Mouse (Mus musculus): ENCODE measurements at regions not wholly inside any gene's neighbourhood (a gene's known extent, or its start where the extent isn't known, plus 50 kb on each side); places are given as distances from the start of the nearest gene placed in this dataset.

DNA sequence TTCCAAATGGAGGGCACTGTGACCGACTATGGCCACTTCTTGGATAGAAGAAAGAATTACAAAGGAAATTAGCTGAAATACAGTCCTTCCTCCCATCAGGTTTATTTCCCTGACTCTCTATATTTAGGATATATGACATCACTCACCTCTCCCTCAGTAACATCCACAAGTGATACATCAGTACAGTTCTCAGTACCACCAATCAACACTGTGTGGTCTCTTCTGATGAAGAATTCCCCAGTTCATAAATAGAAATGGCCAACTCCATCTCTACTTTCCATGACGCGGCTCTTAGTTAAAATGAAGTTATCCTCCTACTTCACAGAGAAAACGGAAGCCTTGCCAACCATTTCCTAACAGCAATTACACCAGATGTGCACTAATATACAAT lies 208.3 kb upstream of the Dio2 start:
- no peak for DNase-seq (ENCODE audit: extremely low spot score in 1 of 2, low spot score in 2 of 2)
- no peak for TF ChIP-seq CTCF (IDR thresholded peaks at IDR 0.05)
- Histone ChIP-seq H3K27ac (no peak overlapping the region), H3K4me3 (no peak overlapping the region)
- intact Hi-C loops (cut with DNase I): no loop called here

GRCm38 (mm10) chr12:90945743-90946527 lies 207.7 kb upstream of the Dio2 start:
- no peak for TF ChIP-seq CTCF (IDR thresholded peaks at IDR 0.05)
- no peak for DNase-seq (ENCODE audit: extremely low spot score in 1 of 2, low spot score in 2 of 2)
- intact Hi-C loops (cut with DNase I): no loop called here
- Histone ChIP-seq H3K27ac (no peak overlapping the region), H3K4me3 (no peak overlapping the region)

- Histone ChIP-seq H3K27ac (no peak overlapping the region), H3K4me3 (no peak overlapping the region)
- TF ChIP-seq CTCF (IDR thresholded peaks at IDR 0.05): no peak
- DNase-seq (ENCODE audit: extremely low spot score in 1 of 2, low spot score in 2 of 2): no peak
- intact Hi-C loops (cut with DNase I): no loop called here
Observed at GRCm38 (mm10) chr12:90932684-90933083, 194.4 kb upstream of the Dio2 start.

- intact Hi-C loops (cut with DNase I): no loop called here
- TF ChIP-seq CTCF (IDR thresholded peaks at IDR 0.05): no peak
- no peak overlapping the region for H3K27ac ChIP-seq
- H3K4me3 ChIP-seq: no peak overlapping the region
- no peak for DNase-seq (ENCODE audit: extremely low spot score in 1 of 2, low spot score in 2 of 2)
Observed at GRCm38 (mm10) chr12:90932201-90932600, 194.0 kb upstream of the Dio2 start.

DNA sequence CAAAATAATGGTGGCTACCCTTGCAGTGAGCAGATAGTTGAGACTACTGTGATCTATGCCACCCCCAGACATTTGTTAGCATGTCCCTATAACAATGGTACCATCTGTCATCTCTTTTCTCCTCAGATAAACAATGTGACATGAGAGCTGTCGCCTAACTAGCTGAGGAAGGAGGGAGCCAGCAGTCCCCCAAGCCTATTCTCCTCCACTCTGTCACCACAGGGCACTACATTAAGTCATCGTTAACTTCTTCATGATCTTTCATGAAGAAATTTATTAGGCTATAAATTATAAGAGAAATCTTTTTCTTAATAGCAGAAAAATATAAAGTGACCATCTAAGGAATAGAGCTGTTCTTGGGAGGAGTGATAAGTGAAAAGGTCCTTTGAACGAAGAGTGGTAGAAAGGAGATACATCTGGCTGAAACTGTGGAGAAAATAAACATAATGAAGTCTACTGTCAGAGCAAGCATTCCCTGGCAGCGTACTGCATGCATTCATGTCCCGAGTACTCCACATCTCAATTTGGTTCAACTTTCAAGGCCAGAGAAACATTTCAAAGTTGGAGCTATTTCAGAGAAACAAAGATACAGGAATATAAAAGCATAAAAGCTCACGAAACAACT lies 192.0 kb upstream of the Dio2 start:
- Histone ChIP-seq H3K27ac (no peak overlapping the region), H3K4me3 (no peak overlapping the region)
- no peak for TF ChIP-seq CTCF (IDR thresholded peaks at IDR 0.05)
- no peak for DNase-seq (ENCODE audit: extremely low spot score in 1 of 2, low spot score in 2 of 2)
- intact Hi-C loops (cut with DNase I): no loop called here

GRCm38 (mm10) chr12:90923603-90924002 lies 185.4 kb upstream of the Dio2 start:
- no peak for DNase-seq (ENCODE audit: extremely low spot score in 1 of 2, low spot score in 2 of 2)
- intact Hi-C loops (cut with DNase I): no loop called here
- no peak overlapping the region for H3K27ac ChIP-seq
- no peak for TF ChIP-seq CTCF (IDR thresholded peaks at IDR 0.05)
- no peak overlapping the region for H3K4me3 ChIP-seq

DNA sequence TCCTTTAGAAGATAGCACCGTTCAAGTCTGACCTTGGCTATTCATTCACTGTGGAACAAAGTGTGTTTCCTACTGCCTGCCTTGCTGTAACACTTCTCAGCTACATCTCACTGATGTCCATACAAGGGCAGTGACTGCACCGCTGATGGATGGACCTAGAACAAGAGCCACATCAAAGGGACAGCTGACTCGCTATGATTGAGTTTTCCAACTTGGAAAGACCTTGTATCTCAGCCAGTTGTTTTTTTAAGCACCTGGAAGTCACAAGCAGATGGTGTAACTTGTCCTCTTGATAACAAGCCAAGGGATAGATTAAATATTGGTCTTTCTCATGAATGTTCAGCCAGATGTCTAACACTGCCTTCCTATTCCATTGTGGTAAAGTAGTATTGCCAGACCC lies 184.9 kb upstream of the Dio2 start:
- no peak for TF ChIP-seq CTCF (IDR thresholded peaks at IDR 0.05)
- intact Hi-C loops (cut with DNase I): no loop called here
- Histone ChIP-seq H3K27ac (no peak overlapping the region), H3K4me3 (no peak overlapping the region)
- no peak for DNase-seq (ENCODE audit: extremely low spot score in 1 of 2, low spot score in 2 of 2)

GRCm38 (mm10) chr12:90921227-90921626 lies 183.0 kb upstream of the Dio2 start:
- Histone ChIP-seq H3K4me3 (no peak overlapping the region), H3K27ac (no peak overlapping the region)
- no peak for DNase-seq (ENCODE audit: extremely low spot score in 1 of 2, low spot score in 2 of 2)
- intact Hi-C loops (cut with DNase I): no loop called here
- no peak for TF ChIP-seq CTCF (IDR thresholded peaks at IDR 0.05)

GRCm38 (mm10) chr12:90915929-90916713 lies 177.9 kb upstream of the Dio2 start:
- Histone ChIP-seq H3K4me3 (no peak overlapping the region), H3K27ac (peak overlapping the region; percentile 48; the same call in 1 of the 2 replicates)
- DNase-seq (ENCODE audit: extremely low spot score in 1 of 2, low spot score in 2 of 2): peak in 1 of 2 experiments; percentile 32
- intact Hi-C loops (cut with DNase I): loop anchor here (2.0 to 5.0 kb wide), 2 partner anchors 99 to 174 kb away; no protein-coding TSS in a partner anchor
- no peak for TF ChIP-seq CTCF (IDR thresholded peaks at IDR 0.05)

DNA sequence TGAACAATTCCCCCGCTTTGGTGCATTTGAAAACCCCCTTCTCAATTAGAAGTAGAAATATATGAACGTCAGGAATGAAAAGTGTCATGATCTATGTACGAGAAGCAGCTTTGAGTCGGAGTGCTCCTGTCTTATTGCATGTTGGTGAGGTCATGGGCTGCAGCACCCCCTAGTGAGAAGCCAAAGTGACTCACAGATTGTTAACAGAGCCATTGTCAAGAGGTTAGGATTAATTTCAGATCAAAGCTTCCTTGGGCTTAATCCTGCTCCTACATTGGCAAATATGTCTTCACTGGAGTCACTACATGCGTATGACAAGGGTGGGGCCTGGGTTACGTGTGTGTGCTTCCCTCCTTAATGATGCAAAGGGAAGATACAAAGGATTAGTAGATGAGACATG lies 165.8 kb upstream of the Dio2 start:
- no peak for DNase-seq (ENCODE audit: extremely low spot score in 1 of 2, low spot score in 2 of 2)
- H3K4me3 ChIP-seq: no peak overlapping the region
- intact Hi-C loops (cut with DNase I): loop anchor here (5.0 to 10.0 kb wide), 2 partner anchors 162 to 339 kb away; no protein-coding TSS in a partner anchor
- peak; percentile 39 for TF ChIP-seq CTCF (IDR thresholded peaks at IDR 0.05)
- H3K27ac ChIP-seq: no peak overlapping the region

- Histone ChIP-seq H3K27ac (no peak overlapping the region), H3K4me3 (no peak overlapping the region)
- TF ChIP-seq CTCF (IDR thresholded peaks at IDR 0.05): no peak
- no peak for DNase-seq (ENCODE audit: extremely low spot score in 1 of 2, low spot score in 2 of 2)
- intact Hi-C loops (cut with DNase I): no loop called here
Observed at GRCm38 (mm10) chr12:90893655-90894370, 155.6 kb upstream of the Dio2 start.
